Mouse (Mus musculus): ENCODE data around the gene Tmem220. TPM values are rescaled to one million over a fixed set of nuclear protein-coding genes. Genes with fewer than 3 reads are reported as not detected.

The Tmem220 gene
- polyA plus RNA-seq (2012; rRNA removed) = 2.8 and 4.1 TPM in 2 replicates

DNA sequence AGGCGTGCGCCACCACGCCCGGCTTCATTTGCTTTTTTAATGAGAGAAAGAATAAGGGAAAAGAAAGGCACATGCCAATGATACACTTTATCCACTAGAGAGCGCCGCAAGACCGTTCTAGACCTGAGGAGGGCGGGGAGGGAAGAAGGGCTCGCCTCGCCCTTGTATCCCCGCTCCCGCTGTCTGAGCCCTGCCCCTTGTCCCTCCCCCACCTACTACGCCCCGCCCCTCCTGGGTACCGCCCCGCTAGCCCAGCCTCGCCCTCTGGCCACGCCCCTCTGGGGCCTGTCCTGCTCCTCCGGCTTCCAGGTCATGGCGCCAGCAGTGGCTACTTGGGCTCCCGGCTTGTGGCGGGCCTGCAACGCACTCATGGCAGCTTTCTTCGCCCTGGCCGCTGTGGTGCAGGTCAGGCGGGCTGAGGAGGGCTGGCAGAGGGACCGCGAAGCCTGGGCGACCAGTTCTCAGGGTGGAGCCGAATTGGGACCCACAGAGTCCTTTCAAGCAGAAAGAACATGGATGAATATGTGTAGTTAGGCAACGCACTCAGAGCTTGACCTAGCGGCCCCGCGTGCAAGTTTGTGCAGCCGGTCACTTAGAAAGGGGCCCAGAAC lies at the start of gene Tmem220:
Gene Tmem220 (plus strand): TSS at position 288 of the 611 bp plus-strand sequence.

DNA sequence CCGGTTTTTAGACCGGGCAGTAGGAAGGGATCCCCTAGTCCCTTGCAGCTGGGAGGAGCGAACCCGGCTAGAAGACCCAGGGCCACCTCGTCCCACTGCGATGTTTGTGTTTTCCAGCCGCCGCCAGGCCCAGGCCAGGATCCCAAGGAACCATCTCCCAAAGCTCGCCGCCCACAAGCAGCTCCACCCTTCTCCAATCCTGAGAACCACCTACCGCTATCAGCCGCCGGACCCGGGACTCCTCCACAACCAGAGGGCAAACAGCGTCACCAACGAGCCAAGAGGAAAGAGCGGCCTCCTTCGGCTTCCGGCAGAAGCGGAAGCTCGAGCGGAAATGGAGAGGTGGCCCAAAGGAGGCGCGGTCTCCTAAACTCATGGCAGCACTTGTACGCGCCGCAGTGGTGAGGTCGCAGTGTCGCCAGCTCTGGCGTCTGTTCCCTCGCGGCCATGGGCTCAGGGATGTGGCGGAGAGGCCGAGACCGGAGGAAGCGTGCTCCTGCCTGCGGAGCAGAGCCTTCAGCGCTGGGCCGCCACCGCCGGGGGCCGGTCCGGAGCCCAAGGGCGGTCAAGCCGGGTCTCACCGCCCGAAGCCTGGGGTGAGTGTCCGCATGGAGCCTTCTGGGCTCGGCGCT lies 27.5 kb downstream of the Tmem220 start, which contains the start of the genes Adprm and Sco1:
Gene Adprm (minus strand): TSS at position 274 of the 632 bp plus-strand sequence.
Gene Sco1 (plus strand): TSS at position 350 of the 632 bp plus-strand sequence.

DNA sequence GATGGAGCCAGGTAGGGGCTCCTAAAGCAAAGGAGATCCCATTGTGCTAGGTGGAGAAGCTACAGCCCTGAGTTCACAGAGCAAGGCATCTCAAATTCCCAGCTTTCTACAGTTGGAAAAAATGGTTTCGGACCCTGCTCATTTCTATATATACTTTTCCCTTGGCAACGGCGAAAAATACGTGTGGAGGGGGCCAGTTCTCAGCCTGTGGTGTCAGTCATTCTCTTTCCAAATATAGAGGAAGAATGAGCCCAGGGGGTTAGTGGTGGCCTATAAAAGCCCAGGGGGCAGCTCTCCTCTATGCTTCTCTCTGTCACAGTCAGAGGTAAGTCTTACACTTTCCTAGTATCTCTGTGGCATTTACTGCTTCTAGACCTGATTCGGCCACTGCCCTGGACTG lies 53.0 kb downstream of the Tmem220 start, which contains the start of gene Myh3:
Gene Myh3 (plus strand): TSS at position 301 of the 400 bp plus-strand sequence.

Other genes starting within 250 kb of the Tmem220 start
- 2.0 and 2.5 TPM in 2 replicates for gene Pirt, start 113.2 kb upstream of the Tmem220 start, polyA plus RNA-seq (2012; rRNA removed)
- gene Tmem238l, start 68.5 kb upstream of the Tmem220 start, polyA plus RNA-seq (2012; rRNA removed) = 81.8 and 86.0 TPM in 2 replicates
- 7.2 and 8.4 TPM in 2 replicates for gene Adprm, start 27.4 kb downstream of the Tmem220 start, polyA plus RNA-seq (2012; rRNA removed)
- 9.7 and 11.0 TPM in 2 replicates for gene Sco1, start 27.5 kb downstream of the Tmem220 start, polyA plus RNA-seq (2012; rRNA removed)
- gene Myh3, start 53.1 kb downstream of the Tmem220 start, polyA plus RNA-seq (2012; rRNA removed) = 0.01 and 0.06 TPM in 2 replicates
- gene Myh2, start 145.9 kb downstream of the Tmem220 start, polyA plus RNA-seq (2012; rRNA removed) = 0.09 and 0.24 TPM in 2 replicates
- gene Myh1, start 174.9 kb downstream of the Tmem220 start, polyA plus RNA-seq (2012; rRNA removed) = not detected in 2 replicates
- not detected in 2 replicates for gene Myh4, start 212.9 kb downstream of the Tmem220 start, polyA plus RNA-seq (2012; rRNA removed)

Data from colon, adult 2 months (tissue).